Mouse (Mus musculus) limb, embryonic 13.5 days (tissue): ENCODE measurements around the gene Ttc32. TPM values are rescaled to one million over a fixed set of nuclear protein-coding genes. Genes with fewer than 3 reads are reported as not detected.
A peak's percentile ranks its signal among the peaks of the same experiment; 100 is the strongest.
"Not testable (repeated sequence)": the region's sequence is repeated elsewhere in the genome, so short reads cannot be mapped to it uniquely, and the experiment has no call there.

Source experiments
- ATAC-seq: fragments of 200-750 bp; cut with Nextera tagmentation; 2 replicates; pipeline ENCODE4 v1.8.0; 2017; ENCODE audit warnings: low read depth, moderate number of reproducible peaks, moderate TSS enrichment; ENCODE audit not compliant: low FRiP score
- H3K27ac ChIP-seq: fragments of 300-500 bp; sonication (generic); 2 replicates; pipeline ENCODE4 v1.5.1; 2015; ENCODE audit warnings: inconsistent platforms, mild to moderate bottlenecking, moderate library complexity
- H3K27me3 ChIP-seq: fragments of 300-500 bp; sonication (generic); 2 replicates; pipeline ENCODE4 v1.6.1; 2015; ENCODE audit warnings: mild to moderate bottlenecking, inconsistent platforms
- H3K36me3 ChIP-seq: fragments of 300-500 bp; sonication (generic); 2 replicates; pipeline ENCODE4 v1.6.1; 2015; ENCODE audit warnings: inconsistent platforms, mild to moderate bottlenecking, moderate library complexity
- H3K4me1 ChIP-seq: fragments of 300-500 bp; sonication (generic); 2 replicates; pipeline ENCODE4 v1.6.1; 2015; ENCODE audit warnings: inconsistent platforms
- H3K4me2 ChIP-seq: fragments of 300-500 bp; sonication (generic); replicated peaks from 2 replicates; pipeline ENCODE4 v1.6.1; 2015; ENCODE audit warnings: inconsistent platforms, mild to moderate bottlenecking, moderate library complexity
- H3K4me3 ChIP-seq: fragments of 300-500 bp; sonication (generic); 2 replicates; pipeline ENCODE4 v1.5.1; 2015; ENCODE audit warnings: moderate library complexity, mild to moderate bottlenecking, inconsistent platforms
- H3K9ac ChIP-seq: fragments of 300-500 bp; sonication (generic); 2 replicates; pipeline ENCODE4 v1.6.1; 2015; ENCODE audit warnings: mild to moderate bottlenecking, inconsistent platforms
- H3K9me3 ChIP-seq: fragments of 300-500 bp; sonication (generic); 2 replicates; pipeline ENCODE4 v1.6.1; 2016; ENCODE audit warnings: inconsistent platforms
- WGBS: fragments of 180-500 bp; shearing (Covaris S2); methylation state at CpG from one replicate; pipeline ENCODE4 v1.1.7; 2015; 5-methylcytosine and 5-hydroxymethylcytosine counted together
- polyA plus RNA-seq: library from polyadenylated mRNA; unstranded; fragments of >200 nt; fragmentation: Nextera tagmentation; extraction: Ambion mirVana; gene quantifications from 2 replicates; pipeline ENCODE4 v1.2.1, GENCODE M21; 2015

Ttc32 gene
- polyA plus RNA-seq, 1 experiment from 2014 or later = 15.7 TPM

DNA sequence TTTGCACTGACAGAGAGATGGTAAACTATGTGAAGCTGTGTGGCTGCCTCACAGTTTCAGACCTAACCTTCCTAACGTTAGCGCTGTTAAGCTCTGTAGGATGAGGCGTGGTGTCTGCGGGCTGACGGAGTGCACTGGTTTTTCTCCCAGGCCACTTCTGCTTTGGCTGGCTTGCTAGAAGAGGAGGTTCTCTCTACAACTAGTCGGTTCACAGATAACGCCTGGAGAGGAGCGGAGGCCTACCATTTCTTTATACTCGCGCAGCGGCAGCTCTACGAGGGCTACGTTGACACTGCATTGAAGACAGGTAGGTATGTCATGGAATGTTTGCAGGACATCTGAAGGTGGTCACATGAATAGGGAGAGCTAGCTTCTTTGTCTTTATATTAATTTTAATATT lies 5.1 kb upstream of the Ttc32 start:
- Histone ChIP-seq H3K9me3 (no peaks in the 10 kb centered on the region), H3K36me3 (peaks cover 28% of the 10 kb centered on the region), H3K4me3 (no peak overlapping the region), H3K4me2 (no peak overlapping the region), H3K4me1 (peaks cover 3% of the 10 kb centered on the region; the same call in 1 of the 2 replicates), H3K27ac (no peak overlapping the region), H3K9ac (no peak overlapping the region), H3K27me3 (no peaks in the 10 kb centered on the region)
- WGBS = 90% methylated on average over 13 of the region's 13 CpGs
- no peak for ATAC-seq

DNA sequence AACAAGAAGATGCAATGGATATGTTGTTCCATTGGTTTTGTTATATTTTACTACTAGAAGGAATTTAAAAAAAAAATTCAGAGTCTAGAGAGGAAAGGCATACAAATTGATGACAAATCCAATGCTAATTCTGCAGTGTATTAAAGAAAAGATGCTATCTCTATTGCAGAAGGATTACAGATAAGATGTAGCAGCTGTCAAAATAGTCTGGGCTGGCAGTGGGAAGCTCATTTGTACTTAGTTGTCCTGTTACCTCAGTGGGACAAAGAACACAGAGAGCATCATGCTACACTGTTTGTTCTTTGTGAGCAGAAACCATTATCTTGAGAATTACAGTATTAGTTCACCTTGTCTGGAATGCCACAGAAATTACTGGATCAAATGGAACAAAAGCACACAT lies 3.0 kb upstream of the Ttc32 start:
- Histone ChIP-seq H3K9ac (no peak overlapping the region), H3K27me3 (no peaks in the 10 kb centered on the region), H3K36me3 (peaks cover 25% of the 10 kb centered on the region), H3K4me3 (no peak overlapping the region), H3K4me2 (no peak overlapping the region), H3K27ac (no peak overlapping the region), H3K4me1 (peaks cover 7% of the 10 kb centered on the region; the same call in 1 of the 2 replicates), H3K9me3 (no peaks in the 10 kb centered on the region)
- no peak for ATAC-seq

DNA sequence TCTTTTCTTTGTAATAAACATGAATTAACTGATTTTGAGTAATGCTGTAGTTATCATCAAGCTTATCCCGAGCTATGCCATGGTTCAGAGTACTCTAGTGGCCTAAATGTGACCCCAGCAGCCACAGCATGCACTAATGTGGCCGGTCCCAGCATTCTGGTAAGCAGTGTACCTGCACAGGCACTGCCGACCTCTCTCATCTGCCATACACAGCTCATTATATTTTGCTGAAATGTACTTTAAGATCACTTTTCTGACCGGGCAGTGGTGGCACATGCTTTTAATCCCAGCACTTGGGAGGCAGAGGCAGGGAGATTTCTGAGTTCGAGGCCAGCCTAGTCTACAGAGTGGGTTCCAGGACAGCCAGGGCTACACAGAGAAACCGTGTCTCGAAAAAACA lies 981 bp upstream of the Ttc32 start:
- not testable (repeated sequence) for H3K4me1 ChIP-seq, H3K27ac ChIP-seq, H3K9me3 ChIP-seq, H3K4me3 ChIP-seq, H3K9ac ChIP-seq, H3K27me3 ChIP-seq, ATAC-seq, H3K4me2 ChIP-seq
- 88% methylated on average over 7 of the region's 7 CpGs for WGBS
- H3K36me3 ChIP-seq = peaks cover 25% of the 10 kb centered on the region

DNA sequence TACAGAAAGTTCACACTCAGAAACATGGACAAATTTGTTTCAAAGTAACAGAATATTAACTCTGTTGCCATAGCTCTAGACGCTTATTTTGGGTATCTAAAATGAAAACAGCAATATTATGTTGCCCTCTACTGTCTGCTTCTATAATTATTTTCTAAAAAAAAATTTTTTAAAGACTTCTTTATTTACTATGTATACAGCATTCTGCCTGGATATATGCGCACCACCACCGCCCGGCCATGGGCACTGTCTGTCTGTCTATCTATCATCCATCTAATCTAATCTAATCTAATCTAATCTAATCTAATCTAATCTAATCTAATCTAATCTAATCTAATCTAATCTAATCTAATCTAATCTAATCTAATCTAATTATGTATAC lies 300 bp upstream of the Ttc32 start:
- Histone ChIP-seq H3K4me3 (peak overlapping the region; percentile 64), H3K4me2 (peak overlapping the region; percentile 74), H3K36me3 (peaks cover 25% of the 10 kb centered on the region), H3K9me3 (no peaks in the 10 kb centered on the region), H3K27ac (no peak overlapping the region), H3K27me3 (no peaks in the 10 kb centered on the region), H3K9ac (no peak overlapping the region), H3K4me1 (peaks cover 15% of the 10 kb centered on the region)
- peak; percentile 62 for ATAC-seq
- 54% methylated on average over 4 of the region's 4 CpGs for WGBS

DNA sequence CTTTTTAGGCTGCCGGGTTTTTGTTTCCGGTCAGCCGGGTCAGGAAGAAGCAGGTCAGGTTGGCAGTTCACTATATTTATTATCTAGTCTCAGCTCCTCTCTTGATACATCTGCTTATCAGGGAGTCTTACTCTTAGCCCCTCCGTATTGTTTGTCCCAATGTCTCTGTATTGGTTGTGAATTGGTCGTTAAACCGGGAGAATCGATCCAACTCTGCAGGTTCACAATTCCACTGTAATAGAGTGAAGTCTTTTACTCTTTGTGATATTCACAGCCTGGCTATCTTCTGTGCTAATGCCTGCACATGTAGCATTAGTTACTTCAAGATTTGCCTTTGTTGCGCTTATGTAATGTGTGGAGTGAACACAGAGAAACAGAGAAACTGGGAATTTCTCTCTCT lies 1.4 kb downstream of the Ttc32 start:
- Histone ChIP-seq H3K27ac (no peak overlapping the region), H3K9ac (peak overlapping the region; percentile 89)
- no peak for ATAC-seq

DNA sequence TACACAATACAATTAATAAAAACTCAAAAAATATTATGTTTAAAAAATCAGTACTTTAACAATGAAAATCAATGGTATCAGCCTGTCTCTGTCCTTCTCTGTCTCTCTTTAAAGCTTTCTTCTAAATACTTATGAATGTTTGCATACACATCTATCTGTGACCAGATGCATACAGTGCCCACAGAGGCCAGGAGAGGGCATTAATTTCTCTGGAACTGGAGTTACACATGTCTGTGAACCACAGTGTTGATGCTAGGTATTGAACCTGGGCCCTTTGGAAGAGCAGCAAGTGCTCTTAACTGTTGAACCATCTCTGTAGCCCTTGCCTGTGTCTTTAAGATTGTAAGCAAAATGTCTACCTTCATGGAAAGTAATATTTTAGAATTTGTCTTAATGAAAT lies 3.3 kb downstream of the Ttc32 start:
- Histone ChIP-seq H3K36me3 (peaks cover 8% of the 10 kb centered on the region), H3K4me2 (no peak overlapping the region), H3K4me1 (peaks cover 26% of the 10 kb centered on the region), H3K4me3 (no peak overlapping the region), H3K9me3 (no peaks in the 10 kb centered on the region), H3K9ac (no peak overlapping the region), H3K27ac (no peak overlapping the region), H3K27me3 (no peaks in the 10 kb centered on the region)
- no peak for ATAC-seq

More for the DNA sequence above, 1.4 kb downstream of the Ttc32 start:
- 66% methylated on average over 8 of the region's 8 CpGs for WGBS
- Histone ChIP-seq H3K9me3 (no peaks in the 10 kb centered on the region), H3K4me3 (peak overlapping the region; percentile 64), H3K27me3 (no peaks in the 10 kb centered on the region), H3K4me1 (peaks cover 26% of the 10 kb centered on the region), H3K4me2 (peak overlapping the region; percentile 74), H3K36me3 (peaks cover 21% of the 10 kb centered on the region)

DNA sequence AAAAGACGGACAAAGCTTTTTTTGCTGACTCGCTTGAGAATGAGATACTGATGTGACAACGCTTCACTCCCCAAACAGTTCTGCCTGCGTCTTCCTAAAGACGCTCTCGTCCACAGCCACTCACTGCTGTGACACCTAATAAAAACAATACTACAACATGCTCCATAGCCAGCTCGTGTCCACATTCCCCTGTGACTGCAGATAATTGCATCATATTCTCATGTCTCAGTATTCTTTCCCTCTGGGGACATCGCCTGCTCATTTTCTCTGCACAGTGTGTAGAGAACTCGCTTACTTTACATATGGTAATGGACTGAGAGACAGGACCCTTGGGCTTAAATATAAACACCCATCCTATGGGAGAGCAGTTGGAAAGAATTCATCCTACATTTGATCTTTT lies 6.6 kb downstream of the Ttc32 start:
- Histone ChIP-seq H3K9ac (no peak overlapping the region), H3K27me3 (no peaks in the 10 kb centered on the region), H3K4me1 (peaks cover 31% of the 10 kb centered on the region), H3K4me3 (no peak overlapping the region), H3K4me2 (no peak overlapping the region), H3K36me3 (no peaks in the 10 kb centered on the region), H3K27ac (no peak overlapping the region), H3K9me3 (no peaks in the 10 kb centered on the region)
- ATAC-seq = no peak
- 81% methylated on average over 9 of the region's 9 CpGs for WGBS

DNA sequence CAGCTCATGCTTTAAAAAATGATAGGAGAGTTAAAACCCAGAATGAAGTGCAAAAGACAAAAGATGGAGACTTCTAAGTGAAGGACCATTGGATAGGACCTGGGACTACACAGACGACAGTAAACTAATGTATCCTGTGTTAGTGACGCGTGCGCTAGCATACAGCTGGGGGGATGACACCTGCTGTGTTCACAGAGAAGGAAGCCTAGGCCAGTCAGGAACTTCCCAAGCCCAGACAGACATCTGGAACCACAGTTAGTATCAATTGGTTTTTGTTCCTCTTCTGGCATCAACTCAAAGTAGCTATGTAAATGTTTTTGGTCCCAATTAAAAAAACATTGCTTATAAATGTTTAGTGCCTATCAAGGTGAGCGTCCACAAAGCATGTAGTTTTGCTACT lies 10.4 kb downstream of the Ttc32 start:
- peaks cover 16% of the 10 kb centered on the region for H3K4me1 ChIP-seq
- ATAC-seq = no peak
- H3K27me3 ChIP-seq = no peaks in the 10 kb centered on the region
- no peak overlapping the region for H3K27ac ChIP-seq
- no peaks in the 10 kb centered on the region; the same call in 1 of the 2 replicates for H3K9me3 ChIP-seq
- no peak overlapping the region for H3K4me3 ChIP-seq
- WGBS = 51% methylated on average over 5 of the region's 5 CpGs
- no peak overlapping the region for H3K9ac ChIP-seq
- no peak overlapping the region for H3K4me2 ChIP-seq
- H3K36me3 ChIP-seq = 0 out of 2 replicates have a peak, but pooled peaks cover 3% of the 10 kb centered on the region

DNA sequence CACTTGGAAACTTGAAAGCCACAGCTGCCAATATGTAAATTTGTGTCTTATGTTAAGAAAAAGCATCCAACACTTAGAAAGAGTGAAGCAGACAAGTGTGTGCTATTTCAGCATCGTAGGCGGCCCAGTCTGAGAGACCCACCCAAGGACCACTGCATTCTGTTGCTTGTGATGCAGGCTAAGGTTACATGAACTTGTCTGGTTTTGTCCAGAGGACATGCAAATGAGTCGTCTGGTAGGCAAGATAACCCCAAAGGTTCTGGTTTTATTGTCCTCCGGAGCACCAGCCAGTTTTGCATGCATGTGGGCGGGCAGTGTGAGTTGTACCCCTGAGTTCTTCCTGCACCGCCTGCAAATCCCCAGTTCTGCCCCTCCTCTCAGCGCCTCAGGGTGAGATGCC lies 10.9 kb downstream of the Ttc32 start:
- Histone ChIP-seq H3K27me3 (no peaks in the 10 kb centered on the region), H3K9me3 (no peaks in the 10 kb centered on the region; the same call in 1 of the 2 replicates), H3K4me3 (no peak overlapping the region), H3K9ac (no peak overlapping the region), H3K27ac (no peak overlapping the region), H3K4me1 (peaks cover 12% of the 10 kb centered on the region), H3K4me2 (no peak overlapping the region), H3K36me3 (0 out of 2 replicates have a peak, but pooled peaks cover 3% of the 10 kb centered on the region)
- 50% methylated on average over 7 of the region's 7 CpGs for WGBS
- 0 out of 2 replicates have a peak, but pooled peaks have one; percentile 35 for ATAC-seq

DNA sequence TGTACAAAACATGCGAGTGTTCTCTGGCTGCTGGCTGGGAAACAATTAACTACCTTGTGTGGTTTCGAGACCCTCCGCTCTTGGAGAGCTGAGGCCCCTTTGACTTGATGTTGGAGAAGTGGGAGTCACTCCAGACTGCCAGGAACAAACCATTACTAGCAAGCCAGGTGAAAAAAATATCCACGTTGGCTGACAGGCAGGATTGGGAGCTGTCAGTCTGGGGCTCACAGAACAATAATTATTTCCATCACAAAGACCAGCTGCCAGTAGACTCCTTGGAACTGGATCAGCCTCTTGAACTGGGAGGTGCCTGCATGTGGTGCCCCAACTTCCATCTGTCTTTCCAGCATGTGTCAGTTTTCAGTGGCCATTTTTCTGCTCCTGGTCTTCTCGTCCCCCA lies 12.5 kb downstream of the Ttc32 start:
- no peaks in the 10 kb centered on the region for H3K27me3 ChIP-seq
- 71% methylated on average over 5 of the region's 5 CpGs for WGBS

DNA sequence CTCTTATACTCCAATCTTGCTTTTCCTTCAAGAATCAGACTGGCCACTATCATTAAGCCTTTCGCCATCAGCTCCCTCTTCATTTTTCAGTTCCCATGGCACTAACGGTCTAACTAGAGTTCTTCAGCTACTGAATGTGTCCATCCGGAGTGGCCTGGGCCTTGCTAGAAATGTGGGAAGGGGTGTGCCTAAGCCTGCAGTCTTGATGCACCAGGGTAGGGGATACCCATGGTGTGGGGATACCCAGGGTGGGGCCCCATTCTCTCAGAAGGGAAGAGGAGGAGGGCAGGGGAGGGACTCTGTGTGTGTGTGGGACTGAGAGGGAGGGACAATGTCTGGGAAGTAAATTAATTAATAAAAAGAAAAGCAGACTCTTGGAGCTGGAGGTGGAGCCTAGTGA lies 13.0 kb downstream of the Ttc32 start:
- Histone ChIP-seq H3K9ac (no peak overlapping the region), H3K4me2 (no peak overlapping the region), H3K36me3 (0 out of 2 replicates have a peak, but pooled peaks cover 3% of the 10 kb centered on the region), H3K4me1 (peaks cover 17% of the 10 kb centered on the region), H3K27me3 (no peaks in the 10 kb centered on the region), H3K9me3 (no peaks in the 10 kb centered on the region; the same call in 1 of the 2 replicates), H3K4me3 (no peak overlapping the region), H3K27ac (no peak overlapping the region)
- 83% methylated on average over 3 of the region's 3 CpGs for WGBS
- ATAC-seq = no peak

More for the DNA sequence above, 12.5 kb downstream of the Ttc32 start:
- Histone ChIP-seq H3K9me3 (no peaks in the 10 kb centered on the region; the same call in 1 of the 2 replicates), H3K4me2 (no peak overlapping the region), H3K36me3 (0 out of 2 replicates have a peak, but pooled peaks cover 3% of the 10 kb centered on the region), H3K4me3 (no peak overlapping the region), H3K9ac (no peak overlapping the region), H3K4me1 (peaks cover 17% of the 10 kb centered on the region), H3K27ac (no peak overlapping the region)
- ATAC-seq = no peak

DNA sequence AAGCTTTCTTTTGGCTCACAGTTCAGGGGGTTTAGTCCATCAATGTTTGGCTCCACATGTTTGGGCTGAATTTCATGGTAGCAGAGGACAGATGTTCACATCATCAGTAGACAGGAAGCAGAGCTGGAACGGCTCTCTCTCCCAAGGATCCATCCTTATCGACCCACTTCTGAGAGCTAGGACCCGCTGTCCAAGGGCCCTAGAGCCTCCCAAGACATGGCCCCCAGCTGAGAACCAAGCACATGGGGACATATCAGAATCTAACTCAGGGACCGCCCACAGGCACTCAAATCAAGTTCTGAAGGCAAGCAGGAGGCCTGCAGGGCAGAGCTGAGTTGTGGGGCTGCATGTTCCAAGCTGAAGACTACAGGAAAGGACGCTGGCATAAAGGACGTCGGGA lies 14.9 kb downstream of the Ttc32 start:
- Histone ChIP-seq H3K9ac (no peak overlapping the region), H3K4me1 (peaks cover 17% of the 10 kb centered on the region), H3K36me3 (0 out of 2 replicates have a peak, but pooled peaks cover 3% of the 10 kb centered on the region), H3K9me3 (no peaks in the 10 kb centered on the region; the same call in 1 of the 2 replicates), H3K4me2 (no peak overlapping the region), H3K27ac (no peak overlapping the region), H3K4me3 (no peak overlapping the region), H3K27me3 (0 out of 2 replicates have a peak, but pooled peaks cover 2% of the 10 kb centered on the region)
- 95% methylated on average over 7 of the region's 7 CpGs for WGBS
- ATAC-seq = no peak

DNA sequence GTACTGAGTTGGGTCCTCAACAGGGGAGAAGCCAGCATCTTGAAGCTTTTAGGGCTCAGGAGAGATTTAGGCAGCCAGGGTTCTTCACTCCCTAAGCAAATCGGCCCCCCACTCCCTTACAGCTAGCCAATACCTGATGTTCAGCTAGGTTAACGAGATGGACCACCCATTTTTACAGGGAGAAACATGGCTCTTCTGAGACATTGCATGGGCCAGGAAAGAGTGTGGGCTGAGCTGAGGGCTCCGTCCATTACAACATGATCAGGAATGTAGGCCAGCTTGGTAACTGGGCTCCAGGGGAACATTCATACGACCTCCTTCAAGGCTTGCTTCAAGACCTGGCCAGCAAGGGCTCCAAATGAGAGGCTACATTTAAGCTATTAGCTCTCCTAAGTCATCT lies 16.9 kb downstream of the Ttc32 start:
- Histone ChIP-seq H3K9me3 (no peaks in the 10 kb centered on the region; the same call in 1 of the 2 replicates), H3K9ac (no peak overlapping the region), H3K4me1 (peaks cover 13% of the 10 kb centered on the region), H3K27me3 (0 out of 2 replicates have a peak, but pooled peaks cover 3% of the 10 kb centered on the region), H3K4me2 (no peak overlapping the region), H3K27ac (no peak overlapping the region), H3K36me3 (0 out of 2 replicates have a peak, but pooled peaks cover 3% of the 10 kb centered on the region), H3K4me3 (no peak overlapping the region)
- ATAC-seq = peak; percentile 62; the same call in 1 of the 2 replicates
- WGBS = 53% methylated on average over 4 of the region's 4 CpGs
